In the genomic region with DNA sequence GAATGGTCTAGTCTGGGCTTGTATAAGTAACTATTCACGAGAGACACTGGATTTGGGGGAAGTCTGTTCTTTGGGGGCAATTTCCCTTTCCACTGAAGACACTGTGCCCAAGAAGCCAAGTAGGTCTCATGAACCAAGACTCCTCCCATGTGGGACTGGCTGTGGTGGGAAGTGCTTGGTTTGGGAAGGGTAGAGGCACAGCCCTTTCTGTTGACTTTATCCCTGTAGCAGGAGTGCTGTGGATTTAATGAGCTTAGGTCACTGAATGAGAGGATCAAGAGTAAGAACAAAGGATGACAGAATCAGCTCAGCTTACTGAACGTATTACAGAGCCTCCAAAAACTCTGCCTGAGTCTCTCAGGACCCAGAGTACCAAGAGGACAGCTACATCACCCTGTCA, we compare ENCODE assay signal across 26 mouse cellular contexts.
DNase-seq lines count a peak whose midpoint lies in the region; ATAC-seq and TF ChIP-seq lines count a peak whose summit lies in the region.
"Had no signal": no experiment of that assay in that cellular context is flagged by ENCODE, and none has a peak within 500 bp of the region (broad histone marks: within the 10 kb centered on the region; RNA-seq: fewer than 3 reads in every experiment).

No protein-coding gene starts in this region.

- DNase-seq in lung, postnatal 0 days (ENCODE audit: low spot score) = peak; percentile 6
- DNase-seq in lung, postnatal 14 days = no peak
- DNase-seq in brain, embryonic 14.5 days (ENCODE audit: low read depth) = peak; percentile 17
- DNase-seq in embryonic facial prominence, embryonic 10.5 days (ENCODE audit: low spot score) = no peak
- DNase-seq in retina, embryonic 14.5 days (ENCODE audit: low spot score) = peak; percentile 13
- no peak for DNase-seq in thymus, postnatal 14 days
- no peak for DNase-seq in ovary, postnatal 36 days (ENCODE audit: low spot score)
- DNase-seq: adrenal gland, adult 2 months; adrenal gland, postnatal 14 days; cerebellum, adult 18-20 months; cerebellum, adult 9-10 months; cerebellum, postnatal 14 days; gastrocnemius, postnatal 10 days; gastrocnemius, postnatal 36 days; heart, postnatal 10 days; heart, postnatal 36 days had no signal

- no peak for ATAC-seq in lung, postnatal 0 days
- ATAC-seq: CD4-positive, CD25-positive, alpha-beta regulatory T cell, adult 4 months; forebrain, embryonic 13.5 days; forebrain, embryonic 16.5 days; hindbrain, embryonic 16.5 days had no signal

- H3K9me3 ChIP-seq in lung, postnatal 0 days (ENCODE audit: low read length) = no peaks in the 10 kb centered on the region
- no peaks in the 10 kb centered on the region for H3K9me3 ChIP-seq in embryonic facial prominence, embryonic 10.5 days
- H3K9me3 ChIP-seq: embryonic facial prominence, embryonic 12.5 days; forebrain, embryonic 10.5 days; forebrain, embryonic 13.5 days; heart, embryonic 12.5 days; heart, embryonic 15.5 days; hindbrain, embryonic 10.5 days; hindbrain, embryonic 13.5 days had no signal

- TF ChIP-seq EP300 in lung, postnatal 0 days (IDR thresholded peaks at IDR 0.05) = no peak

- no peaks in the 10 kb centered on the region for H3K4me1 ChIP-seq in lung, postnatal 0 days (ENCODE audit: insufficient read depth, low read depth, low read length)
- H3K4me1 ChIP-seq in embryonic facial prominence, embryonic 10.5 days = peaks cover 9% of the 10 kb centered on the region; the same call in 1 of the 2 replicates
- H3K4me1 ChIP-seq: embryonic facial prominence, embryonic 12.5 days; forebrain, embryonic 13.5 days; hindbrain, embryonic 13.5 days had no signal

- no peak overlapping the region for H3K27ac ChIP-seq in lung, postnatal 0 days (ENCODE audit: low read length)
- 0 out of 2 replicates have a peak overlapping the region, but pooled peaks have one; percentile 3 for H3K27ac ChIP-seq in embryonic facial prominence, embryonic 10.5 days (replicated peaks)
- H3K27ac ChIP-seq: embryonic facial prominence, embryonic 12.5 days; forebrain, embryonic 10.5 days; forebrain, embryonic 13.5 days; heart, embryonic 15.5 days; hindbrain, embryonic 10.5 days; hindbrain, embryonic 13.5 days had no signal

- no peak overlapping the region for H3K9ac ChIP-seq in lung, postnatal 0 days (replicated peaks; ENCODE audit: low read depth)
- H3K9ac ChIP-seq: embryonic facial prominence, embryonic 12.5 days; forebrain, embryonic 13.5 days; heart, embryonic 12.5 days; heart, embryonic 15.5 days; hindbrain, embryonic 13.5 days had no signal

- H3K27me3 ChIP-seq in lung, postnatal 0 days (replicated peaks; ENCODE audit: insufficient read depth, low read length) = no peaks in the 10 kb centered on the region
- H3K27me3 ChIP-seq in embryonic facial prominence, embryonic 10.5 days (replicated peaks; ENCODE audit: low read depth, poor library complexity, severe bottlenecking) = no peaks in the 10 kb centered on the region
- H3K27me3 ChIP-seq: embryonic facial prominence, embryonic 12.5 days; forebrain, embryonic 13.5 days; heart, embryonic 12.5 days; heart, embryonic 15.5 days; hindbrain, embryonic 13.5 days had no signal

- H3K36me3 ChIP-seq in lung, postnatal 0 days (ENCODE audit: insufficient read depth, low read length) = no peaks in the 10 kb centered on the region
- H3K36me3 ChIP-seq in embryonic facial prominence, embryonic 10.5 days (replicated peaks) = no peaks in the 10 kb centered on the region
- H3K36me3 ChIP-seq: embryonic facial prominence, embryonic 12.5 days; forebrain, embryonic 10.5 days; heart, embryonic 12.5 days; heart, embryonic 15.5 days; hindbrain, embryonic 10.5 days; hindbrain, embryonic 13.5 days had no signal

- TF ChIP-seq POLR2A in brain, embryonic 14.5 days (IDR thresholded peaks at IDR 0.05; ENCODE audit: borderline replicate concordance, extremely low read depth, insufficient read depth, insufficient read length, poor library complexity, severe bottlenecking) = no peak

- TF ChIP-seq CTCF in lung, postnatal 0 days (IDR thresholded peaks at IDR 0.05) = no peak
- no peak for TF ChIP-seq CTCF in brain, embryonic 14.5 days (IDR thresholded peaks at IDR 0.05; ENCODE audit: borderline replicate concordance, extremely low read depth, insufficient read depth, insufficient read length)

- 37% methylated on average over 2 of the region's 2 CpGs for WGBS in lung, postnatal 0 days
- WGBS in embryonic facial prominence, embryonic 10.5 days = 35% methylated on average over 2 of the region's 2 CpGs

- H3K4me3 ChIP-seq in lung, postnatal 0 days (ENCODE audit: low read depth, low read length) = no peak overlapping the region
- no peak overlapping the region for H3K4me3 ChIP-seq in embryonic facial prominence, embryonic 10.5 days
- H3K4me3 ChIP-seq: embryonic facial prominence, embryonic 12.5 days; forebrain, embryonic 10.5 days; forebrain, embryonic 13.5 days; heart, embryonic 12.5 days; heart, embryonic 15.5 days; hindbrain, embryonic 10.5 days; hindbrain, embryonic 13.5 days had no signal

- H3K4me2 ChIP-seq in lung, postnatal 0 days (replicated peaks; ENCODE audit: low read depth, low read length) = no peak overlapping the region
- H3K4me2 ChIP-seq: embryonic facial prominence, embryonic 12.5 days; forebrain, embryonic 13.5 days; heart, embryonic 12.5 days; heart, embryonic 15.5 days; hindbrain, embryonic 13.5 days had no signal

Comparison
In these comparisons a context has a peak if more than half of its experiments do, and no peak if none do; other contexts are left out.
1. DNase-seq: peak in lung, postnatal 0 days (single experiment), brain, embryonic 14.5 days (single experiment) and retina, embryonic 14.5 days (single experiment); none in lung, postnatal 14 days (single experiment), embryonic facial prominence, embryonic 10.5 days (single experiment), thymus, postnatal 14 days (single experiment) and ovary, postnatal 36 days (single experiment).